Mouse (Mus musculus): ENCODE data around the gene Rtn1.

GRCm38 (mm10) chr12:72361701-72362354 is 47.0 kb downstream of the Rtn1 start:
- no peak for TF ChIP-seq POLR2A (IDR thresholded peaks at IDR 0.05; ENCODE audit: insufficient read length, low read depth)
- TF ChIP-seq E2F4 (IDR thresholded peaks at IDR 0.05; ENCODE audit: insufficient read depth) = no peak
- no peak for TF ChIP-seq POLR2AphosphoS2 (IDR thresholded peaks at IDR 0.05; ENCODE audit: insufficient read length, low read depth)

All from myocyte (in vitro differentiated cells).